Mouse (Mus musculus) CH12.LX (cell line): ENCODE results near the gene Pkhd1.

Experiments
- BHLHE40 ChIP-seq: IDR thresholded peaks from 2 replicates; pipeline ENCODE4 v1.6.1; 2011; ENCODE audit warnings: mild to moderate bottlenecking, low read depth, low read length, improper control_type of control experiment
- GABPA ChIP-seq: IDR thresholded peaks from 2 replicates; pipeline ENCODE4 v1.6.1; 2012; ENCODE audit warnings: low read depth, low read length, improper control_type of control experiment, inconsistent platforms; ENCODE audit not compliant: insufficient replicate concordance

DNA sequence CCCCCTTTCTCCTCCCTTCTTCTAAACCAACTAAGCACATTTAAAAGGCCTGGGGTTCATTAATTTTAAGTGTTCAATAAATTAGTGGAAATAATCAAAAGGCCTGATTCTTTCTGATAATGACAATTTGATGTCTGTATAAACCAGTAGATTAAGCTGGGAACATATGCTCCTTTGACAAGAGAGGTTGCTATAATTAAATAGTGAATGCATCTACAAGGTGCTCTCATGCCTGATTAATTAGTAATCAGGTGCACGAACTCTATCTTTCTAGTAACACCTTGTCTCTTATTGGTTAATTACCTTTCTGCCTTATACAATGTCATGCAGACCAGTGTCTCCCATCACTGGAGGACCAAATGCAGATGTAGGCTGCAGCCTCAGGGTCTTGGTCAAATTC, 329.2 kb downstream of the Pkhd1 start:
- no peak for TF ChIP-seq BHLHE40
- no peak for TF ChIP-seq GABPA
